In the genomic region with DNA sequence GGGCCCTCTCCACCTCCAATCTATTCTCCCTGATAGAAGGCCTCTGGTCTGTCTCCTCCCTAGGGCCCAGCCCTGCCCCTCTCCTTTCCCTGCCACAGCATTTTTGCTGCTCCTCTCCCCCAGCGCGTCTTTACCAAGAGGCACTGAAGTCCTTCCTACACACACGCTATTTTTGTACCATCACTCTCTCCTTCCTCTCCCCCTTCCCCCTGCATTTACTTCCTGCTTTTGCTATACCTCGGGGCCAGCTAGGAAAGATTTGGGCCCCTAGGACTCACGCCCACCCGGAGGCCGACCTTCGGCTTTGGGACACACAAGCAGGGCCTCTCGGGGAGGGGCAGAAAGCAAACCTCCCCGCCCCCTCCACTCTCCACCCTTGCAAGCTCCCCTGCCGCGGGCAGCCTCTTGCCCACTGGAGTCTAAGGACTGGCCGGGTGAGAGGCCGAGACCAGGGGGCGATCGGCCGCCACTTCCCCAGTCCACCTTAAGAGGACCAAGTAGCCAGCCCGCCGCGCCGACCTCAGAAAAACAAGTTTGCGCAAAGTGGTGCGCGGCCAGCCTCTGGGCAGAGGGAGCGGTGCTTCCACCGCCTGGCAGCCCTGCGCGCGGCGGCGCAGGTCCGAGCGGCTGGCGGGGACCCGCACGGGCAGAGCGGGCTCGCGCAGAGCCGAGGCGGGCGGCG, we compare ENCODE assay signal across 8 mouse cellular contexts. TPM values are rescaled to one million over a fixed set of nuclear protein-coding genes. Genes with fewer than 3 reads are reported as not detected.
DNase-seq lines count a peak whose midpoint lies in the region; ATAC-seq and TF ChIP-seq lines count a peak whose summit lies in the region.

TSS of gene Sirpa (plus strand) at position 377 of the 682 bp plus-strand sequence.

- peak within 1 kb of the TSS; percentile 88 for H3K4me2 ChIP-seq in hindbrain, embryonic 14.5 days (replicated peaks)

- H3K4me1 ChIP-seq in cortical plate, adult 2 months (ENCODE audit: control insufficient read depth, insufficient read depth, low read length) = peaks cover 10% of the 10 kb centered on the region
- H3K4me1 ChIP-seq in hindbrain, embryonic 14.5 days (replicated peaks; ENCODE audit: control insufficient read depth, insufficient read depth, low read length) = peaks cover 10% of the 10 kb centered on the region

- TF ChIP-seq CTCF in cortical plate, adult 2 months (IDR thresholded peaks at IDR 0.05; ENCODE audit: extremely low read depth, insufficient read depth, low read length) = no peak
- TF ChIP-seq CTCF in gastrocnemius, adult 2 months (IDR thresholded peaks at IDR 0.05) = no peak

- H3K36me3 ChIP-seq in hindbrain, embryonic 14.5 days (replicated peaks; ENCODE audit: control insufficient read depth, insufficient read depth) = no peaks in the 10 kb centered on the region

- peak within 1 kb of the TSS; percentile 98 for H3K4me3 ChIP-seq in cortical plate, adult 2 months (ENCODE audit: insufficient read depth, low read length)
- H3K4me3 ChIP-seq in gastrocnemius, adult 2 months = peak within 1 kb of the TSS; percentile 87
- H3K4me3 ChIP-seq in hindbrain, embryonic 14.5 days (replicated peaks; ENCODE audit: low read length) = peak within 1 kb of the TSS; percentile 77

- under 1% methylated on average over 36 of the region's 43 CpGs for WGBS in hindbrain, embryonic 14.5 days

- H3K9ac ChIP-seq in hindbrain, embryonic 14.5 days = peak within 1 kb of the TSS; percentile 85

- H3K27ac ChIP-seq in cortical plate, adult 2 months (ENCODE audit: insufficient read depth, low read length) = peak within 1 kb of the TSS; percentile 99
- peak within 1 kb of the TSS; percentile 91 for H3K27ac ChIP-seq in gastrocnemius, adult 2 months
- peak within 1 kb of the TSS; percentile 88 for H3K27ac ChIP-seq in hindbrain, embryonic 14.5 days

- peak; percentile 90 for ATAC-seq in hindbrain, embryonic 14.5 days (ENCODE audit: low FRiP score)

- intact Hi-C loops in gastrocnemius, adult 2 months (cut with DNase I) = no loop called here

- no peaks in the 10 kb centered on the region for H3K9me3 ChIP-seq in hindbrain, embryonic 14.5 days (ENCODE audit: control insufficient read depth, low read length)

- H3K27me3 ChIP-seq in hindbrain, embryonic 14.5 days (ENCODE audit: control insufficient read depth, insufficient read depth, low read length) = no peaks in the 10 kb centered on the region

- TF ChIP-seq POLR2A in cortical plate, adult 2 months (IDR thresholded peaks at IDR 0.05; ENCODE audit: extremely low read depth, insufficient read depth, low read length) = peak; percentile 75

- peak; percentile 87 to 97 for DNase-seq in adrenal gland, adult (ENCODE audit: inconsistent age in 2 of 2, low spot score in 1 of 2)
- peak; percentile 81 for DNase-seq in gastrocnemius, adult 2 months
- peak; percentile 67 for DNase-seq in hindbrain, embryonic 14.5 days (ENCODE audit: low spot score)
- peak; percentile 65 to 73 for DNase-seq in left cerebral cortex, adult 18-20 months (ENCODE audit: low spot score in 2 of 2)
- DNase-seq in lung, postnatal 25 days (ENCODE audit: low spot score) = peak; percentile 75
- DNase-seq in retina, postnatal 1 day = peak; percentile 82
- peak; percentile 73 for DNase-seq in urinary bladder, postnatal 14 days (ENCODE audit: low spot score)

RNA-seq across cellular contexts. Expression of gene Sirpa, which starts in this region (rescaled TPM):
- 314 and 333 TPM in 2 replicates for polyA plus RNA-seq in cortical plate, adult 2 months (2012; rRNA removed)
- 1 to 10 TPM; 5.0 to 7.4 TPM for total RNA-seq in gastrocnemius, adult 2 months (2021)
- polyA plus RNA-seq in hindbrain, embryonic 14.5 days (2014; fragmentation: Nextera tagmentation; extraction: Ambion mirVana) = 38.6 and 40.7 TPM in 2 replicates
- 100 to 1,000 TPM; 370 to 383 TPM for total RNA-seq in left cerebral cortex, adult 18-20 months (2021)

Comparison
In these comparisons a context has a peak if more than half of its experiments do, and no peak if none do; other contexts are left out.
1. Peak in every context shown above with its lines: DNase-seq, ATAC-seq, H3K4me3 ChIP-seq and H3K27ac ChIP-seq.
2. RNA of gene Sirpa (total RNA-seq): 370 to 383 TPM in left cerebral cortex, adult 18-20 months; 5.0 to 7.4 TPM in gastrocnemius, adult 2 months; every median in the first group is over 10 times any median in the second.